Mouse (Mus musculus) intestine, embryonic 16.5 days (tissue): Measurements from ENCODE around the gene Oxsm. TPM values are rescaled to one million over a fixed set of nuclear protein-coding genes. Genes with fewer than 3 reads are reported as not detected.
A peak's percentile ranks its signal among the peaks of the same experiment; 100 is the strongest.

Experiments used
- ATAC-seq: fragments of 200-750 bp; cut with Nextera tagmentation; 2 replicates; pipeline ENCODE4 v1.8.0; 2017; ENCODE audit warnings: moderate TSS enrichment, moderate library complexity
- H3K27ac ChIP-seq: fragments of 300-500 bp; sonication (generic); 2 replicates; pipeline ENCODE4 v1.5.1; 2014; ENCODE audit warnings: mild to moderate bottlenecking, low read length
- H3K27me3 ChIP-seq: fragments of 300-500 bp; sonication (generic); replicated peaks from 2 replicates; pipeline ENCODE4 v1.6.1; 2014; ENCODE audit warnings: low read length, control low read depth, mixed read lengths; ENCODE audit not compliant: control insufficient read depth, insufficient read depth
- H3K36me3 ChIP-seq: fragments of 300-500 bp; sonication (generic); 2 replicates; pipeline ENCODE4 v1.6.1; 2014; ENCODE audit warnings: low read length, control low read depth; ENCODE audit not compliant: control insufficient read depth, insufficient read depth
- H3K4me1 ChIP-seq: fragments of 300-500 bp; sonication (generic); 2 replicates; pipeline ENCODE4 v1.6.1; 2014; ENCODE audit warnings: low read length, control low read depth, mixed read lengths; ENCODE audit not compliant: control insufficient read depth, insufficient read depth
- H3K4me2 ChIP-seq: fragments of 300-500 bp; sonication (generic); 2 replicates; pipeline ENCODE4 v1.6.1; 2014; ENCODE audit warnings: low read depth, low read length, control low read depth
- H3K4me3 ChIP-seq: fragments of 300-500 bp; sonication (generic); 2 replicates; pipeline ENCODE4 v1.5.1; 2014; ENCODE audit warnings: mild to moderate bottlenecking, low read length
- H3K9ac ChIP-seq: fragments of 300-500 bp; sonication (generic); 2 replicates; pipeline ENCODE4 v1.6.1; 2014; ENCODE audit warnings: low read depth, low read length
- H3K9me3 ChIP-seq: fragments of 300-500 bp; sonication (generic); 2 replicates; pipeline ENCODE4 v1.6.1; 2016; ENCODE audit warnings: low read length, control low read depth; ENCODE audit not compliant: control insufficient read depth
- WGBS: fragments of 180-500 bp; shearing (Covaris S2); extraction: QIAGEN DNeasy Blood & Tissue Kit; methylation state at CpG from one replicate; pipeline ENCODE4 v1.1.7; 2014; 5-methylcytosine and 5-hydroxymethylcytosine counted together
- polyA plus RNA-seq: library from polyadenylated mRNA; unstranded; fragments of >200 nt; fragmentation: Nextera tagmentation; extraction: Ambion mirVana; gene quantifications from 2 replicates; pipeline ENCODE4 v1.2.1, GENCODE M21; 2015

Gene Oxsm
- polyA plus RNA-seq, 1 experiment from 2014 or later: 3.7 TPM

- ATAC-seq: no peak
- H3K36me3 ChIP-seq: no peaks in the 10 kb centered on the region
- no peaks in the 10 kb centered on the region for H3K9me3 ChIP-seq
- no peaks in the 10 kb centered on the region for H3K27me3 ChIP-seq
- no peaks in the 10 kb centered on the region for H3K4me1 ChIP-seq
- no peak overlapping the region for H3K4me3 ChIP-seq
- H3K9ac ChIP-seq: no peak overlapping the region
- WGBS: 68% methylated on average over 5 of the region's 5 CpGs
- H3K27ac ChIP-seq: no peak overlapping the region
- no peak overlapping the region for H3K4me2 ChIP-seq
Measured at GRCm38 (mm10) chr14:16267028-16267427, 17.4 kb upstream of the Oxsm start.

GRCm38 (mm10) chr14:16261869-16262268 lies 12.3 kb upstream of the Oxsm start:
- H3K27me3 ChIP-seq: no peaks in the 10 kb centered on the region
- no peak overlapping the region for H3K9ac ChIP-seq
- no peaks in the 10 kb centered on the region for H3K9me3 ChIP-seq
- WGBS: 78% methylated on average over 3 of the region's 3 CpGs
- H3K4me2 ChIP-seq: no peak overlapping the region
- no peaks in the 10 kb centered on the region for H3K4me1 ChIP-seq
- H3K27ac ChIP-seq: no peak overlapping the region
- H3K36me3 ChIP-seq: no peaks in the 10 kb centered on the region
- no peak overlapping the region for H3K4me3 ChIP-seq
- no peak for ATAC-seq

- 84% methylated on average over 6 of the region's 6 CpGs for WGBS
- H3K27me3 ChIP-seq: no peaks in the 10 kb centered on the region
- no peak overlapping the region for H3K4me3 ChIP-seq
- no peak for ATAC-seq
- H3K9ac ChIP-seq: no peak overlapping the region
- no peaks in the 10 kb centered on the region for H3K4me1 ChIP-seq
- H3K4me2 ChIP-seq: no peak overlapping the region
- H3K9me3 ChIP-seq: no peaks in the 10 kb centered on the region
- H3K27ac ChIP-seq: no peak overlapping the region
- no peaks in the 10 kb centered on the region for H3K36me3 ChIP-seq
Measured at GRCm38 (mm10) chr14:16260541-16260940, 10.9 kb upstream of the Oxsm start.

GRCm38 (mm10) chr14:16256209-16256608 lies 6.6 kb upstream of the Oxsm start:
- no peak for ATAC-seq
- no peaks in the 10 kb centered on the region for H3K9me3 ChIP-seq
- 57% methylated on average over 2 of the region's 2 CpGs for WGBS

GRCm38 (mm10) chr14:16255745-16256144 lies 6.1 kb upstream of the Oxsm start:
- H3K9me3 ChIP-seq: no peaks in the 10 kb centered on the region
- H3K4me3 ChIP-seq: no peak overlapping the region
- H3K4me1 ChIP-seq: no peaks in the 10 kb centered on the region
- H3K36me3 ChIP-seq: no peaks in the 10 kb centered on the region
- 87% methylated on average over 3 of the region's 3 CpGs for WGBS
- no peaks in the 10 kb centered on the region for H3K27me3 ChIP-seq
- no peak overlapping the region for H3K9ac ChIP-seq
- ATAC-seq: no peak
- no peak overlapping the region for H3K4me2 ChIP-seq
- H3K27ac ChIP-seq: no peak overlapping the region

More at GRCm38 (mm10) chr14:16256209-16256608, 6.6 kb upstream of the Oxsm start:
- H3K4me2 ChIP-seq: no peak overlapping the region
- no peak overlapping the region for H3K9ac ChIP-seq
- no peaks in the 10 kb centered on the region for H3K4me1 ChIP-seq
- no peaks in the 10 kb centered on the region for H3K27me3 ChIP-seq
- no peaks in the 10 kb centered on the region for H3K36me3 ChIP-seq
- no peak overlapping the region for H3K4me3 ChIP-seq
- H3K27ac ChIP-seq: no peak overlapping the region

- no peak for ATAC-seq
- no peaks in the 10 kb centered on the region for H3K36me3 ChIP-seq
- H3K9me3 ChIP-seq: no peaks in the 10 kb centered on the region
- H3K27ac ChIP-seq: no peak overlapping the region
- peak overlapping the region; percentile 82 for H3K4me3 ChIP-seq
- WGBS: 74% methylated on average over 3 of the region's 3 CpGs
- no peaks in the 10 kb centered on the region for H3K27me3 ChIP-seq
- H3K4me2 ChIP-seq: peak overlapping the region; percentile 76
- peak overlapping the region; percentile 98 for H3K9ac ChIP-seq
- peaks cover 2% of the 10 kb centered on the region; the same call in 1 of the 2 replicates for H3K4me1 ChIP-seq
Measured at GRCm38 (mm10) chr14:16250099-16250498, 491 bp upstream of the Oxsm start.

- WGBS: 15% methylated on average over 9 of the region's 9 CpGs
- Histone ChIP-seq H3K27ac (no peak overlapping the region), H3K4me3 (peak overlapping the region; percentile 82), H3K4me2 (peak overlapping the region; percentile 57), H3K36me3 (no peaks in the 10 kb centered on the region), H3K9ac (peak overlapping the region; percentile 98), H3K4me1 (peaks cover 2% of the 10 kb centered on the region; the same call in 1 of the 2 replicates), H3K27me3 (no peaks in the 10 kb centered on the region), H3K9me3 (no peaks in the 10 kb centered on the region)
- peak; percentile 22 for ATAC-seq
Measured at GRCm38 (mm10) chr14:16248603-16249157, 928 bp downstream of the Oxsm start.

GRCm38 (mm10) chr14:16248135-16248534 lies 1.5 kb downstream of the Oxsm start:
- Histone ChIP-seq H3K27ac (no peak overlapping the region), H3K4me1 (peaks cover 2% of the 10 kb centered on the region; the same call in 1 of the 2 replicates), H3K9ac (no peak overlapping the region), H3K4me3 (no peak overlapping the region), H3K36me3 (no peaks in the 10 kb centered on the region), H3K9me3 (no peaks in the 10 kb centered on the region), H3K4me2 (no peak overlapping the region; the same call in 1 of the 2 replicates), H3K27me3 (no peaks in the 10 kb centered on the region)
- no peak for ATAC-seq
- WGBS: 76% methylated on average over 3 of the region's 3 CpGs

- Histone ChIP-seq H3K4me2 (no peak overlapping the region), H3K27me3 (no peaks in the 10 kb centered on the region), H3K4me1 (peaks cover 2% of the 10 kb centered on the region; the same call in 1 of the 2 replicates), H3K4me3 (no peak overlapping the region), H3K27ac (no peak overlapping the region), H3K36me3 (no peaks in the 10 kb centered on the region), H3K9me3 (no peaks in the 10 kb centered on the region), H3K9ac (no peak overlapping the region)
- 77% methylated on average over 2 of the region's 2 CpGs for WGBS
- no peak for ATAC-seq
Measured at GRCm38 (mm10) chr14:16246340-16246912, 3.2 kb downstream of the Oxsm start.
